Mouse (Mus musculus) hindbrain, embryonic 11.5 days (tissue): ENCODE measurements around the gene Svbp. TPM values are rescaled to one million over a fixed set of nuclear protein-coding genes. Genes with fewer than 3 reads are reported as not detected.

Experiments
- ATAC-seq: fragments of 200-750 bp; cut with Nextera tagmentation; 2 replicates; pipeline ENCODE4 v1.8.0; 2017; ENCODE audit warnings: mild to moderate bottlenecking, moderate TSS enrichment, moderate library complexity; ENCODE audit not compliant: low FRiP score
- DNase-seq: peaks from one replicate; pipeline ENCODE4 v3.0.0-alpha.2; 2015; ENCODE audit warnings: low spot score
- H3K27ac ChIP-seq: fragments of 300-500 bp; sonication (generic); 2 replicates; pipeline ENCODE4 v1.5.1; 2014; ENCODE audit warnings: mild to moderate bottlenecking, low read depth, low read length
- H3K27me3 ChIP-seq: fragments of 300-500 bp; sonication (generic); 2 replicates; pipeline ENCODE4 v1.6.1; 2014; ENCODE audit warnings: mild to moderate bottlenecking, low read length, moderate library complexity, mixed read lengths; ENCODE audit not compliant: control insufficient read depth, insufficient read depth
- H3K36me3 ChIP-seq: fragments of 300-500 bp; sonication (generic); 2 replicates; pipeline ENCODE4 v1.6.1; 2014; ENCODE audit warnings: mild to moderate bottlenecking, low read length, moderate library complexity, mixed read lengths; ENCODE audit not compliant: control insufficient read depth, insufficient read depth
- H3K4me1 ChIP-seq: fragments of 300-500 bp; sonication (generic); replicated peaks from 2 replicates; pipeline ENCODE4 v1.6.1; 2014; ENCODE audit warnings: low read length, mixed read lengths; ENCODE audit not compliant: control insufficient read depth, insufficient read depth
- H3K4me2 ChIP-seq: fragments of 300-500 bp; sonication (generic); replicated peaks from 2 replicates; pipeline ENCODE4 v1.6.1; 2014; ENCODE audit warnings: mild to moderate bottlenecking, low read depth, low read length
- H3K4me3 ChIP-seq: fragments of 300-500 bp; sonication (generic); 2 replicates; pipeline ENCODE4 v1.5.1; 2014; ENCODE audit warnings: low read depth, low read length
- H3K9ac ChIP-seq: fragments of 300-500 bp; sonication (generic); 2 replicates; pipeline ENCODE4 v1.6.1; 2014; ENCODE audit warnings: low read depth, low read length
- H3K9me3 ChIP-seq: fragments of 300-500 bp; sonication (generic); 2 replicates; pipeline ENCODE4 v1.6.1; 2016; ENCODE audit warnings: low read length; ENCODE audit not compliant: control insufficient read depth
- WGBS: fragments of 180-500 bp; shearing (Covaris S2); extraction: QIAGEN DNeasy Blood & Tissue Kit; methylation state at CpG from one replicate; pipeline ENCODE4 v1.1.7; 2014; 5-methylcytosine and 5-hydroxymethylcytosine counted together
- polyA plus RNA-seq: library from polyadenylated mRNA; unstranded; fragments of >200 nt; fragmentation: Nextera tagmentation; extraction: Ambion mirVana; gene quantifications from 2 replicates; pipeline ENCODE4 v1.2.1, GENCODE M21; 2014

Gene Svbp
- 177 and 201 TPM in 2 replicates for polyA plus RNA-seq

- peak within 1 kb of the TSS; percentile 77 for H3K4me3 ChIP-seq
- ATAC-seq (peak; percentile 93), DNase-seq (peak; percentile 91)
- H3K4me1 ChIP-seq = no peaks in the 10 kb centered on the region; the same call in 1 of the 2 replicates
- peak within 1 kb of the TSS; percentile 64 for H3K4me2 ChIP-seq
- under 1% methylated on average over 38 of the region's 47 CpGs for WGBS
- H3K27ac ChIP-seq = peak within 1 kb of the TSS; percentile 56; the same call in 1 of the 2 replicates
- no peaks in the 10 kb centered on the region for H3K27me3 ChIP-seq
- H3K9ac ChIP-seq = peak within 1 kb of the TSS; percentile 77
- H3K36me3 ChIP-seq = no peaks in the 10 kb centered on the region
- H3K9me3 ChIP-seq = no peaks in the 10 kb centered on the region
These were observed at the start of gene Svbp for GRCm38 (mm10) chr4:119194909-119195581. Gene Svbp, plus strand, starts transcription at chr4:119195306.

GRCm38 (mm10) chr4:119146816-119147215 is 48.3 kb upstream of the Svbp start:
- H3K4me1 ChIP-seq = no peaks in the 10 kb centered on the region
- no peaks in the 10 kb centered on the region for H3K36me3 ChIP-seq
- no peak overlapping the region for H3K9ac ChIP-seq
- no peaks in the 10 kb centered on the region for H3K27me3 ChIP-seq
- WGBS = 88% methylated on average over 7 of the region's 7 CpGs
- no peak for ATAC-seq
- H3K9me3 ChIP-seq = no peaks in the 10 kb centered on the region
- H3K4me3 ChIP-seq = no peak overlapping the region
- no peak for DNase-seq
- no peak overlapping the region for H3K27ac ChIP-seq
- H3K4me2 ChIP-seq = no peak overlapping the region

GRCm38 (mm10) chr4:119147347-119147746 is 47.8 kb upstream of the Svbp start:
- Histone ChIP-seq H3K27me3 (no peaks in the 10 kb centered on the region), H3K9ac (no peak overlapping the region), H3K36me3 (no peaks in the 10 kb centered on the region), H3K4me2 (no peak overlapping the region), H3K4me1 (no peaks in the 10 kb centered on the region), H3K27ac (no peak overlapping the region), H3K9me3 (no peaks in the 10 kb centered on the region), H3K4me3 (no peak overlapping the region)
- ATAC-seq (no peak), DNase-seq (no peak)
- WGBS = 90% methylated on average over 5 of the region's 5 CpGs

GRCm38 (mm10) chr4:119148741-119149140 is 46.4 kb upstream of the Svbp start:
- Histone ChIP-seq H3K9me3 (no peaks in the 10 kb centered on the region), H3K4me2 (no peak overlapping the region), H3K4me1 (no peaks in the 10 kb centered on the region), H3K27ac (no peak overlapping the region), H3K27me3 (no peaks in the 10 kb centered on the region), H3K9ac (no peak overlapping the region), H3K36me3 (no peaks in the 10 kb centered on the region), H3K4me3 (no peak overlapping the region)
- DNase-seq (no peak), ATAC-seq (no peak)
- 92% methylated on average over 11 of the region's 11 CpGs for WGBS

- no peaks in the 10 kb centered on the region for H3K9me3 ChIP-seq
- no peaks in the 10 kb centered on the region for H3K4me1 ChIP-seq
- no peak overlapping the region for H3K27ac ChIP-seq
- H3K27me3 ChIP-seq = no peaks in the 10 kb centered on the region
- ATAC-seq (no peak), DNase-seq (peak; percentile 71)
- no peak overlapping the region for H3K4me3 ChIP-seq
- no peak overlapping the region for H3K9ac ChIP-seq
- WGBS = 37% methylated on average over 2 of the region's 2 CpGs
- no peak overlapping the region for H3K4me2 ChIP-seq
- H3K36me3 ChIP-seq = no peaks in the 10 kb centered on the region
These were observed 37.9 kb upstream of the Svbp start for GRCm38 (mm10) chr4:119157186-119157585.

GRCm38 (mm10) chr4:119157891-119158290 is 37.2 kb upstream of the Svbp start:
- Histone ChIP-seq H3K9ac (no peak overlapping the region), H3K36me3 (no peaks in the 10 kb centered on the region), H3K4me2 (no peak overlapping the region), H3K4me3 (no peak overlapping the region), H3K27ac (no peak overlapping the region), H3K9me3 (no peaks in the 10 kb centered on the region), H3K27me3 (no peaks in the 10 kb centered on the region), H3K4me1 (no peaks in the 10 kb centered on the region)
- no peak for DNase-seq
- 88% methylated on average over 5 of the region's 5 CpGs for WGBS
- ATAC-seq = no peak

GRCm38 (mm10) chr4:119161358-119161757 is 33.7 kb upstream of the Svbp start:
- no peak for DNase-seq
- ATAC-seq = no peak
- 74% methylated on average over 3 of the region's 3 CpGs for WGBS
- Histone ChIP-seq H3K27me3 (no peaks in the 10 kb centered on the region), H3K4me2 (no peak overlapping the region), H3K4me3 (no peak overlapping the region), H3K4me1 (no peaks in the 10 kb centered on the region), H3K27ac (no peak overlapping the region), H3K9me3 (no peaks in the 10 kb centered on the region), H3K9ac (no peak overlapping the region), H3K36me3 (no peaks in the 10 kb centered on the region)

- no peak for ATAC-seq
- Histone ChIP-seq H3K9ac (no peak overlapping the region), H3K4me1 (no peaks in the 10 kb centered on the region), H3K27me3 (no peaks in the 10 kb centered on the region), H3K9me3 (no peaks in the 10 kb centered on the region), H3K27ac (no peak overlapping the region), H3K4me3 (no peak overlapping the region), H3K36me3 (no peaks in the 10 kb centered on the region), H3K4me2 (no peak overlapping the region)
- DNase-seq = no peak
- WGBS = 69% methylated on average over 4 of the region's 4 CpGs
These were observed 32.1 kb upstream of the Svbp start for GRCm38 (mm10) chr4:119162990-119163389.

- 81% methylated on average over 7 of the region's 7 CpGs for WGBS
- Histone ChIP-seq H3K4me2 (no peak overlapping the region), H3K4me3 (no peak overlapping the region), H3K9ac (no peak overlapping the region), H3K27me3 (no peaks in the 10 kb centered on the region), H3K4me1 (no peaks in the 10 kb centered on the region), H3K36me3 (peaks cover 5% of the 10 kb centered on the region; the same call in 1 of the 2 replicates), H3K27ac (no peak overlapping the region), H3K9me3 (no peaks in the 10 kb centered on the region)
- ATAC-seq (no peak), DNase-seq (no peak)
These were observed 29.2 kb upstream of the Svbp start for GRCm38 (mm10) chr4:119165916-119166315.
